Mouse (Mus musculus): ENCODE data around the gene Sytl1. TPM values are rescaled to one million over a fixed set of nuclear protein-coding genes. Genes with fewer than 3 reads are reported as not detected.

The Sytl1 gene
- polyA plus RNA-seq, 1 experiment, result 3.1 TPM

- peak within 1 kb of the TSS; percentile 45 for H3K4me3 ChIP-seq (ENCODE audit: insufficient read depth, low read length)
- no peak for TF ChIP-seq CTCF (IDR thresholded peaks at IDR 0.05; ENCODE audit: extremely low read depth, insufficient read depth, low read length)
- TF ChIP-seq POLR2A (IDR thresholded peaks at IDR 0.05; ENCODE audit: extremely low read depth, insufficient read depth, low read length), result no peak
- H3K27ac ChIP-seq (ENCODE audit: insufficient read depth, low read length), result peak within 1 kb of the TSS; percentile 26; the same call in 1 of the 2 replicates
- no peaks in the 10 kb centered on the region; the same call in 1 of the 2 replicates for H3K4me1 ChIP-seq (ENCODE audit: control insufficient read depth, insufficient read depth, low read length)
Observed at GRCm38 (mm10) chr4:133211751-133212561, 51.0 kb downstream of the Sytl1 start, which contains the start of the genes Cd164l2 and Gpr3. Gene Cd164l2 (plus strand): TSS chr4:133212131. Gene Gpr3 (minus strand): TSS chr4:133212536.

- Histone ChIP-seq H3K4me1 (ENCODE audit: control insufficient read depth, insufficient read depth, low read length) (no peaks in the 10 kb centered on the region; the same call in 1 of the 2 replicates), H3K27ac (ENCODE audit: insufficient read depth, low read length) (no peak overlapping the region), H3K4me3 (ENCODE audit: insufficient read depth, low read length) (no peak overlapping the region)
- TF ChIP-seq CTCF (IDR thresholded peaks at IDR 0.05; ENCODE audit: extremely low read depth, insufficient read depth, low read length) (no peak), POLR2A (IDR thresholded peaks at IDR 0.05; ENCODE audit: extremely low read depth, insufficient read depth, low read length) (no peak)
Observed at GRCm38 (mm10) chr4:133210788-133211390, 52.0 kb downstream of the Sytl1 start.

GRCm38 (mm10) chr4:133210023-133210787 lies 52.7 kb downstream of the Sytl1 start:
- no peak for TF ChIP-seq CTCF (IDR thresholded peaks at IDR 0.05; ENCODE audit: extremely low read depth, insufficient read depth, low read length)
- no peak for TF ChIP-seq POLR2A (IDR thresholded peaks at IDR 0.05; ENCODE audit: extremely low read depth, insufficient read depth, low read length)
- no peak overlapping the region for H3K4me3 ChIP-seq (ENCODE audit: insufficient read depth, low read length)

GRCm38 (mm10) chr4:133209366-133209765 lies 53.5 kb downstream of the Sytl1 start:
- Histone ChIP-seq H3K4me1 (ENCODE audit: control insufficient read depth, insufficient read depth, low read length) (no peaks in the 10 kb centered on the region; the same call in 1 of the 2 replicates), H3K27ac (ENCODE audit: insufficient read depth, low read length) (no peak overlapping the region), H3K4me3 (ENCODE audit: insufficient read depth, low read length) (no peak overlapping the region)
- TF ChIP-seq POLR2A (IDR thresholded peaks at IDR 0.05; ENCODE audit: extremely low read depth, insufficient read depth, low read length) (no peak), CTCF (IDR thresholded peaks at IDR 0.05; ENCODE audit: extremely low read depth, insufficient read depth, low read length) (peak; percentile 83)

More at GRCm38 (mm10) chr4:133210023-133210787, 52.7 kb downstream of the Sytl1 start:
- Histone ChIP-seq H3K27ac (ENCODE audit: insufficient read depth, low read length) (no peak overlapping the region), H3K4me1 (ENCODE audit: control insufficient read depth, insufficient read depth, low read length) (no peaks in the 10 kb centered on the region; the same call in 1 of the 2 replicates)

- no peak overlapping the region for H3K27ac ChIP-seq (ENCODE audit: insufficient read depth, low read length)
- H3K4me1 ChIP-seq (ENCODE audit: control insufficient read depth, insufficient read depth, low read length), result peaks cover 6% of the 10 kb centered on the region; the same call in 1 of the 2 replicates
- TF ChIP-seq POLR2A (IDR thresholded peaks at IDR 0.05; ENCODE audit: extremely low read depth, insufficient read depth, low read length) (no peak), CTCF (IDR thresholded peaks at IDR 0.05; ENCODE audit: extremely low read depth, insufficient read depth, low read length) (no peak)
- H3K4me3 ChIP-seq (ENCODE audit: insufficient read depth, low read length), result no peak overlapping the region
Observed at GRCm38 (mm10) chr4:133204379-133204778, 58.5 kb downstream of the Sytl1 start.

- Histone ChIP-seq H3K4me1 (ENCODE audit: control insufficient read depth, insufficient read depth, low read length) (peaks cover 6% of the 10 kb centered on the region; the same call in 1 of the 2 replicates), H3K27ac (ENCODE audit: insufficient read depth, low read length) (no peak overlapping the region), H3K4me3 (ENCODE audit: insufficient read depth, low read length) (no peak overlapping the region)
- TF ChIP-seq CTCF (IDR thresholded peaks at IDR 0.05; ENCODE audit: extremely low read depth, insufficient read depth, low read length), result no peak
- no peak for TF ChIP-seq POLR2A (IDR thresholded peaks at IDR 0.05; ENCODE audit: extremely low read depth, insufficient read depth, low read length)
Observed at GRCm38 (mm10) chr4:133203591-133203990, 59.3 kb downstream of the Sytl1 start.

Other genes starting within 250 kb of the Sytl1 start
- gene Wasf2, start 132.6 kb downstream of the Sytl1 start, polyA plus RNA-seq (2012; rRNA removed), result 14.7 and 15.6 TPM in 2 replicates
- 10.9 and 11.9 TPM in 2 replicates for gene Cd164l2, start 51.0 kb downstream of the Sytl1 start, polyA plus RNA-seq (2012; rRNA removed)
- gene Gpr3, start 50.6 kb downstream of the Sytl1 start, polyA plus RNA-seq (2012; rRNA removed), result 11.2 and 16.1 TPM in 2 replicates
- gene Map3k6, start 22.3 kb downstream of the Sytl1 start, polyA plus RNA-seq (2012; rRNA removed), result 7.8 and 7.9 TPM in 2 replicates
- 173 and 175 TPM in 2 replicates for gene Tmem222, start 14.7 kb upstream of the Sytl1 start, polyA plus RNA-seq (2012; rRNA removed)
- 46.6 and 49.1 TPM in 2 replicates for gene Wdtc1, start 90.4 kb upstream of the Sytl1 start, polyA plus RNA-seq (2012; rRNA removed)
- gene Slc9a1, start 106.6 kb upstream of the Sytl1 start, polyA plus RNA-seq (2012; rRNA removed), result 35.2 and 36.1 TPM in 2 replicates
- gene Tent5b, start 217.0 kb upstream of the Sytl1 start, polyA plus RNA-seq (2012; rRNA removed), result 0.04 and 0.06 TPM in 2 replicates
- 119 and 128 TPM in 2 replicates for gene Trnp1, start 235.4 kb upstream of the Sytl1 start, polyA plus RNA-seq (2012; rRNA removed)

Data from cortical plate, adult 2 months (tissue).